Mouse (Mus musculus) B cell, adult 67 days (primary cell): ENCODE measurements around the gene Apbb2. TPM values are rescaled to one million over a fixed set of nuclear protein-coding genes. Genes with fewer than 3 reads are reported as not detected.

Experiments
- total RNA-seq, 2 experiments: library from RNA; stranded (reverse); gene quantifications; 4 replicates each; pipeline ENCODE4 v1.2.4; 2023

The Apbb2 gene
- 1 to 10 TPM; 2.2 to 4.6 TPM for total RNA-seq

GRCm38 (mm10) chr5:66618597-66618996 lies at the start of gene Apbb2:
Gene Apbb2 (minus strand): TSS chr5:66618784.

GRCm38 (mm10) chr5:66259756-66260448 lies 358.7 kb downstream of the Apbb2 start, which contains the start of gene Nsun7:
Gene Nsun7 (plus strand): TSS chr5:66259897.

Other genes starting within 250 kb of the Apbb2 start
- gene Uchl1, start 57.3 kb upstream of the Apbb2 start, total RNA-seq, result 1 to 10 TPM in 1 of 2 experiments, not detected in 1; 1.8 TPM
- gene Limch1, start 127.0 kb upstream of the Apbb2 start, total RNA-seq, result 1 to 10 TPM in 1 of 2 experiments, not detected in 1; 3.9 TPM